Mouse (Mus musculus): ENCODE results near the gene Fcgr1. TPM values are rescaled to one million over a fixed set of nuclear protein-coding genes. Genes with fewer than 3 reads are reported as not detected.
"Not testable (repeated sequence)": the region's sequence is repeated elsewhere in the genome, so short reads cannot be mapped to it uniquely, and the experiment has no call there.

Fcgr1 gene
- total RNA-seq (2021), result 1 to 10 TPM; 1.6 to 1.7 TPM
- long read RNA-seq, experiment 1, partial matches to known transcripts, result 0 of 1 reads
- long read RNA-seq, experiment 1, other reads (novel, unspliced or antisense), result 0 of 1 reads
- long read RNA-seq, experiment 2, partial matches to known transcripts, result 0 of 1 reads
- long read RNA-seq, experiment 2, other reads (novel, unspliced or antisense), result 0 of 1 reads

DNA sequence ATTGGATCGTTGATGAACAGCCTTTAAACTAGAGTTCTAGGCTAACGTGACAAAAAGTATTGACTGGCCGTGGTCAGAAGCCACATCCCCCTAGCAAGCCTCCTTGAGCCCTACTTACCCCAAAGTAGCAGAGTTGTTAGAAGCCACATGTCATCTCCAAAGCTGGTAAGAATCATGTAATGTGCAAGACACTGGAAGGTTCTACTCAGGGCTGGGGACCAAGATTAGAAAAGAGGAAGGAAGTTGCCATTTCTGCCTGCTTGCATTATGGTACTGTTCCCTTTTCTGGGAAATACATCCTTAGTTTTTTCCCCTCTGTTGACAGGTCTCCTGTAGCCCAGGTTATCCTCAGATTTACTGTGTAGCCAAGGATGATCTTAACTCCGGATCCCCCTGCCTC lies at the start of gene Fcgr1:
Gene Fcgr1, minus strand, starts transcription at position 183 of the 400 bp plus-strand sequence.
- no peak for DNase-seq (ENCODE audit: low spot score in 2 of 2)

GRCm38 (mm10) chr3:96342652-96343051 lies 48.9 kb upstream of the Fcgr1 start:
- peak in 1 of 2 experiments; percentile 1 for DNase-seq (ENCODE audit: low spot score in 2 of 2)

DNA sequence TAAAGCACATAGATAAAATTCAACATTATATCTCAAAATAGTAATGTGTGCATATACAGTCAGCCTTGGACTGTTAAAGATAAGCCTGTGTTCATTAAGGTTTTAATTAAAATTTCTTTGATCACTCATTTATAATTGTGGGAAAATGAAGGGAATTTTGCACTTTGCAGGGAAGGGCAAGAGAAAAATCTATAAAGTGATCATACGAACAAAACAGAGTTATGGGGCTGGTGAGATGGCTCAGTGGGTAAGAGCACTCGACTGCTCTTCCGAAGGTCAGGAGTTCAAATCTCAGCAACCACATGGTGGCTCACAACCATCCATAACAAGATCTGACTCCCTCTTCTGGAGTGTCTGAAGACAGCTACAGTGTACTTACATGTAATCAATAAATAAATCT lies 48.3 kb upstream of the Fcgr1 start:
- not testable (repeated sequence) for DNase-seq (ENCODE audit: low spot score in 2 of 2)

DNA sequence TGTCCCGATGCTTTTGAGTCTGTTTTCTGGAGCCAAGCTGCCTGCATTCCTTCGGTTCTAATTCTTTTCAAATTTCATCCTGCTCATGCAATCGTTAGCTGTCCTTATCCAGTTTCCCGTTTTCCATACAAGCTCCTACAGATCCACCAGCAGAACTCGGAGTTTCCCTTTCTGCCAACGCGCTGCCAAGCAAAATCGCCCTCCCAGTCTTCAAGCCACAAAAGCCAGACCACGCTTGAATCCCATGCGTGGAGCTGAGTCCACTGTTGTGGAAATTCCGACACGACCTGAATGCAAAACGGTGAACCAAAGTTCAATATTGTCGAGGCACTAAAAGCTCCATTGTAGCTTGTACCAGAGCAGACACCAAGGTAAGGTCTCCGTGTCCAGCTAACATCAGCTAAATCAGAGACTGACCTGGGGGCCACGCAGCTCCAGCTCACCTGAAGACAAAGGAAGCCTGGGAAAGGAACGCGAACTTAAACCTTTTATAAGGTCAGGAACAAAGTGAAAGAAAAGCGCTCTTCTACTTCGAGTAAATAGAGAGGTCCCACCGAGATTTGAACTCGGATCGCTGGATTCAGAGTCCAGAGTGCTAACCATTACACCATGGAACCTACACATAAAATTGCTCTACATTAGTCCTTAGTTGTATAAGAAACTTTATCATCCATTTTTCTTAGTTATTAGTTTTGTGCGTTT lies 47.0 kb upstream of the Fcgr1 start:
- peak in 1 of 2 experiments; percentile 7 for DNase-seq (ENCODE audit: low spot score in 2 of 2)

DNA sequence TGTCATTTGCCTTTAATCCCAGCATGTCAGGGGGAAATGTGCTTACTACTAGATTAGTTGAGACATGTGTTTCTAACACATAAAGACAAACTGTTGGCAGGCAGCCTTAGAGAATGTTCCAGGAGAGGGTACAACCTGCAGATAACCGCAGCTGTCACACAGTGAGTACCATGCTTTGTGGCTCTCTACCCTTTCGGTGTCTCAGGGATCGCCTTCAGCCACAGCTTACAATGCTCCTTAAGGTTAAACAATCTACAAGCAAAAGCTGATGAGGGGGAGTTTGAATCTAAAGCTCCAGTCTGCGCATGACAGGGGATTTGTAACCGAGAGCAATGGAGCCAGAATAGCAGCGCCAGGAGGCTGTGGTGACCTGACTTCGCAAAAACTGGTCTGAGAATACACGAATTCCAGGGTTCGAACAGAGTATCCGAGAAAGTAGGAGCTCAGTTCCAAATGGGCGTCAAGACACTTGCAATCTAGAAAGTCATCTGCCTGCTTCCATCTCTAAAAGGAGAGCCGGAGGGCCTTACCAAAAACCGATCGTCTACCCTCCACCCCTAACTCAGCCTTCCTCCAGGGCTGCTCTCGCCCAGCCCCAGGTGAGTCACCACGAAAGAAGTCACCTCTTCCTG lies 45.2 kb upstream of the Fcgr1 start:
- no peak for DNase-seq (ENCODE audit: low spot score in 2 of 2)

DNA sequence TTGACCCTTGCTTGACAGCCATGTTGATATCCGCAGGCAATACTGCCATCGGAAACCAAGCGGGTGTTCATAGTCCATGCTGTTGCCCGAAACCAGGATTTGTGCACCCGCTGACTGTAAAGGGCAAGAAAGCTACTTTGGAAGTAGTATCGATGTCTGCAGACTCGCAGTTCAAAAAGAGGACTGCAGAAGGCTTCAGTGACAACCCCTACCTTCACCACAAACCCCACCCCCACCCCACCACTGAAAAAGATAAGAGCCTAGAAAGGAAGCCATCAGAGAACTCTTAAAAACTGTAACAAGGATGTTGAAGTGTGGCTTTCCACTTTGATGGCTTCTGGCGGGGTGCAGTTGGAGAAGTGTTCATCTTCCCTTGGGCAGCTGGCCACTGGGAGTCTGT lies 44.3 kb upstream of the Fcgr1 start:
- DNase-seq (ENCODE audit: low spot score in 2 of 2), result no peak

- no peak for DNase-seq (ENCODE audit: low spot score in 2 of 2)
Measured at GRCm38 (mm10) chr3:96337269-96337668, 43.5 kb upstream of the Fcgr1 start.

GRCm38 (mm10) chr3:96336636-96337035 lies 42.9 kb upstream of the Fcgr1 start:
- DNase-seq (ENCODE audit: low spot score in 2 of 2), result no peak

DNA sequence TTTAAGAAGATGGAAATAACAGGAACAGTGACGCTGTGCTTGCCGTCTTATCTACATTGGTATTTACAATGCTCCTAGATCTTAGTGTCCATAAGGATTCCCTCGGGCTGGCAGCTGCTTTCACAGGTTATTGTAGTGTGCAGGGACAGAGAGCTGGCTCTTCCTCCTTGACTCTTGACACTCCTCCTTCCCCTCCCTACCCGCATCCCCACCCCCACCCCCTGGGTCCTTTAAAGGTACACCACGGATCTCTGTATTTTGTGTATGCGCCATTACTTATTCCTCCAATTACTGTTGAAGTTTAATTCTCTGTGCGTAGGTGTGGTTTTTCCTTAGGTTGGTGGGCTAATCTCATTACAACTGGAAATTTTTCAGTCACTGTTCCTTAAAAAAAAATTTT lies 41.8 kb upstream of the Fcgr1 start:
- DNase-seq (ENCODE audit: low spot score in 2 of 2), result no peak

- DNase-seq (ENCODE audit: low spot score in 2 of 2), result no peak
Measured at GRCm38 (mm10) chr3:96335163-96335550, 41.4 kb upstream of the Fcgr1 start.

DNA sequence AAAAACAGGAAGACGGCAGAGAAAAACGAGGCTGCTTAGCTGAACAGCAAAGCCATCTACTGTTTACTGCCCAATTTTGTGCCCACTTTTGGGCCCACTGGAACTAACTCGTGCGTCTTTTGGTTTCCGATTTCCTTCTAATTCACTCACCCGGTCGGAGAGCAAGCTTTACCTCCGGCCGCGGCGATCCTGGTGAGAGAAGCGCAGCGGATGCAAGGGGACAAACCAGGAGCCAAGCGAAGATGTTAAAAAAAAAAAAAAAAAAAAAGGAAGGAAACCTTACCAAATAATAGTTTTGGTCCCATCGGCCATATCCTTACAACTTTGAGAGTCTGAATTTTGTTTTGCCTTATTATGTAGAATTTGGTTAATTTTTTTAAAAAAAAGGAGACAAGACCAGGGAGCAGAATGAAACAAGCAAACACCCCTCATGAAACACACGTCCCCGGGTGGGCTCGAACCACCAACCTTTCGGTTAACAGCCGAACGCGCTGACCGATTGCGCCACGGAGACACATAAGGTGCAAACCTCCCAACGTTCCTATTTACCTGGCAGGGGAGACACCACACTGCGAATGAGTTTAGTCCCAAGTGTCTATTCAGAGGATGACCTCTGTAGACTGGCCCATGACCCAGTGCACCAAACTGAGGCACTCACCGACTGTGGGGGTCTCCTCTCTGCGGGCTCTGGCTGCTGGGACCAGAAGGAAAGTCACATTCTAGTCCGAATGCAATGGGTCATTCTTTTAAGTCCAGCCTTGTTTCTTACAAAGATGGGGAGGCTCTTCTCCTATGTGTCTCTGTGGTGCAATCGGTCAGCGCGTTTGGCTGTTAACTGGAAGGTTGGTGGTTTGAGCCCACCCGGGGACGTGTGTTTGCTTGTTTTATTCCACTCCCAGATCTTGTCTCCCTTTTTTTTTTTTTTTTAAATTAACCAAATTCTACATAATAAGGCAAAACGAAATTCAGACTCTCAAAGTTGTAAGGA lies 40.7 kb upstream of the Fcgr1 start:
- DNase-seq (ENCODE audit: low spot score in 2 of 2), result no peak

DNA sequence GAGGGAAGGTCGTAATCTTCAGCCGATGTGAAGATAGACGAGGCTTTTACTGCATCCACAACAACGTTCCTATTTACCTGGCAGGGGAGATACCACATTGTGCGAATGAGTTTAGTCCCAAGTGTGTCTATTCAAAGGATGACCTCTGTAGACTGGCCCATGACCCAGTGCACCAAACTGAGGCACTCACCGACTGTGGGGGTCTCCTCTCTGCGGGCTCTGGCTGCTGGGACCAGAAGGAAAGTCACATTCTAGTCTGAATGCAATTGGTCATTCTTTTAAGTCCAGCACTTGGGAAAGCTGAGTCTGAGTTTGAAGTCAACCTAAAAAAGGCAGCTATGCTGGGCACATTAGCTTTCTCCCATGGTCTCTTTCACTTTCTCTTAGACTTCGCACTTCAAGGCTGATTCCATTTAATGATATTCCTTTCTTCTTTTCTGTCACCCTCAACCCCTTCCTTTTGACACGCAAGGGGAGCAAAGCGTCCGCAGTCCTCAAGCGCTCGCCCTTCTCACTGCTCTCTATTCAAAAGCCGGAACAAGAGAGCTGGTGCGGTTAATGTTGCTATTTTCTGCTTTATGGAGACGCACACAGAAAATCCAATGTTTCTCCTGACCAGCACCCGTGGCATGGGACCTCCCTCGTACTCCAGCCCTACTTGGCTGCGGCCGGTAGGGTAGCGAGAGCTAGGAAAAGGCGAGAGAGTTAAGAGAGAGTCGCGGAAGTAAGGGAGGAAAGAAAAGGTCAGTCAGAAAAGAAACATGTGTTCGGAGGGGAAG lies 39.8 kb upstream of the Fcgr1 start:
- no peak for DNase-seq (ENCODE audit: low spot score in 2 of 2)

GRCm38 (mm10) chr3:96332631-96333395 lies 39.0 kb upstream of the Fcgr1 start:
- DNase-seq (ENCODE audit: low spot score in 2 of 2), result no peak

DNA sequence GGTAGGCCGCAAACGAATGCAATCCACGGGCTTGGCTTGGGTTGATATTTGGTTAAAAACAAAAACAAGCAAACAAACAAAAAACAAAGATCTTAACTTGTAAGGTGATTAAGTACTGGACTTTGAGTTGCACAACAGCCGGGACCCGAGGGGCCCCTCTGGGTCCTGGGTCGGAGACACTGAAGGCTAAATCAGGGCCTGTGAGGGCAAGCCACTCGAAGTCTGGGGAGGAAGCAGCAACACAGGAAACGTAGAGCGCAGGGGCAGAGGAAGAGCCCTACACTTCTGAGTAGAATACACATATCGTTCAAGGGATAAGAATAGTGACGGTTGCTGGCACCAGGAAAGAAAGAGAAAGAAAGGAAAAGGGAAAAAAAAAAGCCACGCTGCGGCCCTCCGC lies 38.2 kb upstream of the Fcgr1 start:
- DNase-seq (ENCODE audit: low spot score in 2 of 2), result no peak

- no peak for DNase-seq (ENCODE audit: low spot score in 2 of 2)
Measured at GRCm38 (mm10) chr3:96331438-96331837, 37.7 kb upstream of the Fcgr1 start.

- no peak for DNase-seq (ENCODE audit: low spot score in 2 of 2)
Measured at GRCm38 (mm10) chr3:96330603-96331002, 36.8 kb upstream of the Fcgr1 start.

DNA sequence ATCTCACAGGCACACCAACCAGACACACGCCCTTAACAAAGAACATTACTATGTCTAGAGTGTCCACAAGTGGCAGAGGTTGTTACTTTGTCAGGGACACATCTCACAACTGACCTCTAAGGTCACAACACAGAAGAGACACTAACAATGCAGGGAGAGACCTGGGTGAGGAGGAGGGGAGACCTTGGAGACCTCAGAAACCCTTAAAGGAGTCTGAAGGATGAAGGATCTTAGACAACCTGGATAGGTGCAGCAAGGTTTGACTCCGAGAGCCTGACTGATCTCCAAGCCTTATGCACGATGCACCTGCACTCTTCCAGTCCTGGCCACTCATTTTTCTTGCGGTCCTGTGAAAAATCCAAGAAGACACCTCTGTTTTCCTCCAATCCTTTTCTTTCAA lies 36.4 kb upstream of the Fcgr1 start:
- DNase-seq (ENCODE audit: low spot score in 2 of 2), result no peak

DNA sequence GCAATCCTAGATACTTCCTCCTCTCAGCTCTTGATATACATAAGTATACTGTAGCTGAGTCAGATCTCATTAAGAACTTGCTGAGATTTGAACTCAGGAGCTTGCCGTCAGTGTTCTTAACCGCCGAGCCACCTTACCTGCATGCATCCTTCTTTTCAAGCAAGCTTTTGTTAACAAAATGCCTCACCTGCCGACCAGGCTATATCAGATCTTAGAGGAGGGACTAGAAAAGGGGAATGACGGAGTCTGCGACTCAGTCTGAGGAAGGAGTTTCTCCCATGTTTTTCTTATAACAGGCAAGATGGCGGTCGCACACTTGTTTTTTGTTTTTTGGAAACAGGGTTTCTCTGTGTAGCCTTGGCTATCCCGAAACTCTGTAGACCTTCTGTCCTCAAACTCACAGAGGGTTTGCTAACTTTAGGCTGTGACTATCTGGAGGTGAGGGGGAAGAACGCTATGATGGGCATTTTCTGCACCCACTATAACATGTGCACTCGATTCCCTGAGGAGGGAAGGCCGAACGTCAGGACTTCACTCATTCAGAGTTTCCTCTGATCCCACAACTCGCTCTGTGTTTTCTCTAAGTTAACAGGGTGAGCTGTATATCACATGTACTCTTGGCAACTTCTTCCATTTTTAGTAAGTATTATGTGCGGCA lies 35.1 kb upstream of the Fcgr1 start:
- no peak for DNase-seq (ENCODE audit: low spot score in 2 of 2)

DNA sequence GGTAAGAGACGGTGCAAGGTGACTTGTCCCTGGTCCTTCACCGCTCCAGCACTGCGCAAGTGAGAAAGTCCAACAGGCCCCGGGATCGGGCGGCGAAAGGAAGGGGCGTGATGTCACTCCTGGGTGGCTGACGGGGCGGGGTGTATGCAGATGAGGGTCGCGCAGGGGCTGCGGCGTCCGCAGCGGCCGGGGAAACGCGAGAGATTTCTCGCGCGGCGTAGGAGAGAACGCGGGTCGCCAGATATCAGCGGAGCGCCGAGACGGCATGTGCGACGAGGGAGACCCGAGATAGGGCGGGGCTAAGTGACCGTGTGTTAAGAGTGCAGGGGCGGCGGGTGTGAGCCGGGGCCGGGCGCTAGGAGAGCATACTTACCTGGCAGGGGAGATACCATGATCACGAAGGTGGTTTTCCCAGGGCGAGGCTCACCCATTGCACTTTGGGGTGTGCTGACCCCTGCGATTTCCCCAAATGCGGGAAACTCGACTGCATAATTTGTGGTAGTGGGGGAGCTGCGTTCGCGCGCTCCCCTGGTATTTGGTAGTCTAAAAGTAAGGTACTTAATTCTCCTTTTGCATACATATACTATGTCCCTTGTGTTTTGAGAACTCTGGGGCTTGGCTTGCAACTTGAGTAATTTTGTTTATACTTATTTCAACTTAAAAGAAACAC lies 34.4 kb upstream of the Fcgr1 start:
- peak; percentile 18 to 26 for DNase-seq (ENCODE audit: low spot score in 2 of 2)

All from gastrocnemius, postnatal 4 days (tissue).